Mouse (Mus musculus) heart, postnatal 0 days (tissue): ENCODE measurements around the gene Spsb1. TPM values are rescaled to one million over a fixed set of nuclear protein-coding genes. Genes with fewer than 3 reads are reported as not detected.
A peak's percentile ranks its signal among the peaks of the same experiment; 100 is the strongest.

Experiments used
- ATAC-seq: fragments of 200-750 bp; cut with Nextera tagmentation; 2 replicates; pipeline ENCODE4 v1.8.0; 2017; ENCODE audit warnings: low read depth, moderate number of reproducible peaks, moderate library complexity; ENCODE audit not compliant: insufficient read depth
- DNase-seq: peaks from one replicate; pipeline ENCODE4 v3.0.0-alpha.2; 2016; ENCODE audit warnings: low spot score
- H3K27ac ChIP-seq: fragments of 300-500 bp; sonication (generic); 2 replicates; pipeline ENCODE4 v1.5.1; 2014; ENCODE audit warnings: low read depth, mild to moderate bottlenecking
- H3K27me3 ChIP-seq: fragments of 300-500 bp; sonication (generic); 2 replicates; pipeline ENCODE4 v1.6.1; 2014; ENCODE audit warnings: low read length, mixed read lengths; ENCODE audit not compliant: control insufficient read depth, insufficient read depth
- H3K36me3 ChIP-seq: fragments of 300-500 bp; sonication (generic); replicated peaks from 2 replicates; pipeline ENCODE4 v1.6.1; 2014; ENCODE audit warnings: low read length, mixed read lengths; ENCODE audit not compliant: control insufficient read depth, insufficient read depth
- H3K4me1 ChIP-seq: fragments of 300-500 bp; sonication (generic); 2 replicates; pipeline ENCODE4 v1.6.1; 2014; ENCODE audit warnings: antibody characterized with exemption; ENCODE audit not compliant: control insufficient read depth, insufficient read depth
- H3K4me2 ChIP-seq: fragments of 300-500 bp; sonication (generic); 2 replicates; pipeline ENCODE4 v1.6.1; 2014; ENCODE audit warnings: low read depth, mild to moderate bottlenecking, low read length, moderate library complexity
- H3K4me3 ChIP-seq: fragments of 300-500 bp; sonication (generic); 2 replicates; pipeline ENCODE4 v1.5.1; 2014; ENCODE audit warnings: low read depth, low read length
- H3K9ac ChIP-seq: fragments of 300-500 bp; sonication (generic); replicated peaks from 2 replicates; pipeline ENCODE4 v1.6.1; 2014; ENCODE audit warnings: low read depth, low read length, mixed read lengths
- H3K9me3 ChIP-seq: fragments of 300-500 bp; sonication (generic); replicated peaks from 2 replicates; pipeline ENCODE4 v1.6.1; 2016; ENCODE audit warnings: low read length; ENCODE audit not compliant: control insufficient read depth
- CTCF ChIP-seq: IDR thresholded peaks from 2 replicates; pipeline ENCODE4 v1.5.1; 2016; ENCODE audit warnings: antibody characterized with exemption, control low read depth, low read depth
- EP300 ChIP-seq: IDR thresholded peaks from 2 replicates; pipeline ENCODE4 v1.6.1; 2016; ENCODE audit warnings: antibody characterized with exemption, low read depth
- WGBS: fragments of 180-500 bp; shearing (Covaris S2); extraction: QIAGEN DNeasy Blood & Tissue Kit; methylation state at CpG from one replicate; pipeline ENCODE4 v1.1.7; 2014; 5-methylcytosine and 5-hydroxymethylcytosine counted together
- polyA plus RNA-seq: library from polyadenylated mRNA; unstranded; fragments of >200 nt; fragmentation: Nextera tagmentation; extraction: Ambion mirVana; gene quantifications from 2 replicates; pipeline ENCODE4 v1.2.1, GENCODE M21; 2015
- total RNA-seq: library from RNA; depleted of rRNA; stranded (reverse); fragments of >200 nt; gene quantifications from 2 replicates; pipeline ENCODE4 v1.2.3, GENCODE M21; 2014; ENCODE audit warnings: low replicate concordance

Spsb1 gene
- total and polyA plus RNA-seq, 2 experiments from 2014 or later = 13.2 to 15.2 TPM

- TF ChIP-seq CTCF (no peak), EP300 (no peak)
- Histone ChIP-seq H3K36me3 (peaks cover 7% of the 10 kb centered on the region; the same call in 1 of the 2 replicates), H3K9me3 (no peaks in the 10 kb centered on the region), H3K4me3 (no peak overlapping the region), H3K9ac (no peak overlapping the region), H3K27me3 (no peaks in the 10 kb centered on the region), H3K4me2 (no peak overlapping the region), H3K27ac (peak overlapping the region; percentile 51), H3K4me1 (peaks cover 53% of the 10 kb centered on the region)
- no peak for DNase-seq
- 64% methylated on average over 15 of the region's 15 CpGs for WGBS
- ATAC-seq = no peak; the same call in 1 of the 2 replicates
Measured at GRCm38 (mm10) chr4:149999931-150000555, 45.2 kb upstream of the Spsb1 start.

- H3K36me3 ChIP-seq = peaks cover 8% of the 10 kb centered on the region; the same call in 1 of the 2 replicates
- peak overlapping the region; percentile 51; the same call in 1 of the 2 replicates for H3K27ac ChIP-seq
- no peak for DNase-seq
- H3K27me3 ChIP-seq = no peaks in the 10 kb centered on the region
- H3K9ac ChIP-seq = no peak overlapping the region
- WGBS = 80% methylated on average over 9 of the region's 9 CpGs
- no peak for ATAC-seq
- no peaks in the 10 kb centered on the region for H3K9me3 ChIP-seq
- H3K4me2 ChIP-seq = no peak overlapping the region
- TF ChIP-seq EP300 (no peak), CTCF (no peak)
- H3K4me1 ChIP-seq = peaks cover 51% of the 10 kb centered on the region
- no peak overlapping the region for H3K4me3 ChIP-seq
Measured at GRCm38 (mm10) chr4:149999510-149999900, 44.7 kb upstream of the Spsb1 start.

GRCm38 (mm10) chr4:149998786-149999509 lies 44.1 kb upstream of the Spsb1 start:
- no peaks in the 10 kb centered on the region for H3K27me3 ChIP-seq
- peak overlapping the region; percentile 51 for H3K27ac ChIP-seq
- no peak overlapping the region for H3K9ac ChIP-seq
- TF ChIP-seq EP300 = no peak
- TF ChIP-seq CTCF = no peak
- H3K4me1 ChIP-seq = peaks cover 52% of the 10 kb centered on the region
- H3K4me2 ChIP-seq = no peak overlapping the region
- peaks cover 12% of the 10 kb centered on the region; the same call in 1 of the 2 replicates for H3K36me3 ChIP-seq
- no peak overlapping the region for H3K4me3 ChIP-seq
- WGBS = 73% methylated on average over 14 of the region's 14 CpGs
- ATAC-seq = no peak
- H3K9me3 ChIP-seq = no peaks in the 10 kb centered on the region
- no peak for DNase-seq

- H3K9me3 ChIP-seq = no peaks in the 10 kb centered on the region
- H3K27ac ChIP-seq = 0 out of 2 replicates have a peak overlapping the region, but pooled peaks have one; percentile 51
- no peak for ATAC-seq
- H3K27me3 ChIP-seq = no peaks in the 10 kb centered on the region
- TF ChIP-seq EP300 (no peak), CTCF (no peak)
- H3K4me2 ChIP-seq = no peak overlapping the region
- no peak overlapping the region; the same call in 1 of the 2 replicates for H3K9ac ChIP-seq
- 68% methylated on average over 10 of the region's 10 CpGs for WGBS
- H3K4me3 ChIP-seq = no peak overlapping the region
- no peak for DNase-seq
- peaks cover 12% of the 10 kb centered on the region for H3K36me3 ChIP-seq
- H3K4me1 ChIP-seq = peaks cover 52% of the 10 kb centered on the region
Measured at GRCm38 (mm10) chr4:149997999-149998398, 43.2 kb upstream of the Spsb1 start.

GRCm38 (mm10) chr4:149996440-149996839 lies 41.6 kb upstream of the Spsb1 start:
- Histone ChIP-seq H3K9me3 (no peaks in the 10 kb centered on the region), H3K36me3 (peaks cover 12% of the 10 kb centered on the region), H3K9ac (no peak overlapping the region), H3K4me1 (peaks cover 40% of the 10 kb centered on the region), H3K27me3 (no peaks in the 10 kb centered on the region), H3K27ac (no peak overlapping the region), H3K4me3 (no peak overlapping the region), H3K4me2 (no peak overlapping the region)
- 62% methylated on average over 7 of the region's 7 CpGs for WGBS
- TF ChIP-seq EP300 (no peak), CTCF (no peak)
- ATAC-seq = no peak
- peak; percentile 42 for DNase-seq
